Comparison of ENCODE assay signal across 7 mouse cellular contexts in genomic region chr2:121955765-121956223, GRCm38 (mm10). TPM values are rescaled to one million over a fixed set of nuclear protein-coding genes. Genes with fewer than 3 reads are reported as not detected.
DNase-seq lines count a peak whose midpoint lies in the region; ATAC-seq lines count a peak whose summit lies in the region.

TSS of gene Ctdspl2 (plus strand) at chr2:121956001.
TSS of gene Mageb3 (minus strand) at chr2:121956092.

- WGBS in midbrain, embryonic 10.5 days = under 1% methylated on average over 48 of the region's 48 CpGs

- peak; percentile 94 for ATAC-seq in inflammation-experienced regulatory T-cells, adult 6 months

- peak within 1 kb of the TSS; percentile 94 for H3K4me3 ChIP-seq in midbrain, embryonic 10.5 days

- H3K27me3 ChIP-seq in midbrain, embryonic 10.5 days (ENCODE audit: low read depth, poor library complexity, severe bottlenecking) = peaks cover 4% of the 10 kb centered on the region; the same call in 1 of the 2 replicates

- peaks cover 13% of the 10 kb centered on the region for H3K36me3 ChIP-seq in midbrain, embryonic 10.5 days

- intact Hi-C loops in gastrocnemius, postnatal 14 days (cut with DNase I; ENCODE audit: low total_unique reads) = no loop called here
- intact Hi-C loops in left cerebral cortex, postnatal 25 days (cut with DNase I) = loop anchor here (2.0 kb wide), 2 partner anchors 73 to 89 kb away; partner anchors contain the start of genes Casc4 and Eif3j1

- H3K4me1 ChIP-seq in midbrain, embryonic 10.5 days = peaks cover 23% of the 10 kb centered on the region

- DNase-seq in adrenal gland, adult 18-20 months (ENCODE audit: low spot score in 2 of 2) = peak; percentile 96 to 97
- peak; percentile 98 for DNase-seq in embryo, embryonic 10.5 days (ENCODE audit: low spot score)
- peak; percentile 98 for DNase-seq in gastrocnemius, postnatal 14 days
- DNase-seq in left cerebral cortex, postnatal 25 days (ENCODE audit: low spot score in 2 of 2) = peak; percentile 93 to 95
- DNase-seq in midbrain, embryonic 10.5 days (ENCODE audit: low spot score) = peak; percentile 95
- DNase-seq in right cerebral cortex, postnatal 4 days = peak; percentile 87

- peak within 1 kb of the TSS; percentile 94 for H3K27ac ChIP-seq in midbrain, embryonic 10.5 days (replicated peaks)

- no peaks in the 10 kb centered on the region for H3K9me3 ChIP-seq in midbrain, embryonic 10.5 days (replicated peaks)

RNA-seq across cellular contexts. Expression of gene Ctdspl2, which starts in this region (rescaled TPM):
- 10 to 100 TPM; 19.8 to 25.4 TPM for total RNA-seq in adrenal gland, adult 18-20 months (2021)
- total RNA-seq in gastrocnemius, postnatal 14 days (2021) = 10 to 100 TPM in 1 of 2 experiments, 1 to 10 TPM in 1; 9.7 to 10.6 TPM
- polyA plus RNA-seq in inflammation-experienced regulatory T-cells, adult 6 months (2017; shearing (Covaris generic)) = 10 to 100 TPM; 58.7 to 86.3 (median 68.9) TPM
- 10 to 100 TPM; 35.9 to 38.3 TPM for total RNA-seq in left cerebral cortex, postnatal 25 days (2021)
- 55.6 and 59.1 TPM in 2 replicates for polyA plus RNA-seq in midbrain, embryonic 10.5 days (2016; fragmentation: Nextera tagmentation; extraction: Ambion mirVana)

RNA-seq across cellular contexts. Expression of gene Mageb3, which starts in this region (rescaled TPM):
- total RNA-seq in adrenal gland, adult 18-20 months (2021) = not detected
- under 1 TPM in 1 of 2 experiments, not detected in 1; 0.09 TPM for total RNA-seq in gastrocnemius, postnatal 14 days (2021)
- polyA plus RNA-seq in inflammation-experienced regulatory T-cells, adult 6 months (2017; shearing (Covaris generic)) = not detected
- under 1 TPM in 1 of 2 experiments, not detected in 1; 0.18 TPM for total RNA-seq in left cerebral cortex, postnatal 25 days (2021)
- 0.19 and 0.37 TPM in 2 replicates for polyA plus RNA-seq in midbrain, embryonic 10.5 days (2016; fragmentation: Nextera tagmentation; extraction: Ambion mirVana)

Comparison
In these comparisons a context has a peak if more than half of its experiments do, and no peak if none do; other contexts are left out.
1. Peak in every context shown above with its lines: DNase-seq, ATAC-seq, H3K4me3 ChIP-seq and H3K27ac ChIP-seq.